Mouse (Mus musculus) midbrain, embryonic 15.5 days (tissue): ENCODE measurements around the gene Gm28729. TPM values are rescaled to one million over a fixed set of nuclear protein-coding genes. Genes with fewer than 3 reads are reported as not detected.
A peak's percentile ranks its signal among the peaks of the same experiment; 100 is the strongest.
"Not testable (repeated sequence)": the region's sequence is repeated elsewhere in the genome, so short reads cannot be mapped to it uniquely, and the experiment has no call there.

Source experiments
- ATAC-seq: fragments of 200-750 bp; cut with Nextera tagmentation; replicated peaks from 2 replicates; pipeline ENCODE4 v1.8.0; 2017; ENCODE audit warnings: moderate TSS enrichment
- H3K27ac ChIP-seq: fragments of 300-500 bp; sonication (generic); 2 replicates; pipeline ENCODE4 v1.5.1; 2015; ENCODE audit warnings: mild to moderate bottlenecking, inconsistent platforms
- H3K27me3 ChIP-seq: fragments of 300-500 bp; sonication (generic); replicated peaks from 2 replicates; pipeline ENCODE4 v1.6.1; 2015; ENCODE audit warnings: inconsistent platforms
- H3K36me3 ChIP-seq: fragments of 300-500 bp; sonication (generic); replicated peaks from 2 replicates; pipeline ENCODE4 v1.6.1; 2015; ENCODE audit warnings: inconsistent platforms
- H3K4me1 ChIP-seq: fragments of 300-500 bp; sonication (generic); 2 replicates; pipeline ENCODE4 v1.6.1; 2015; ENCODE audit warnings: inconsistent platforms
- H3K4me2 ChIP-seq: fragments of 300-500 bp; sonication (generic); 2 replicates; pipeline ENCODE4 v1.6.1; 2015; ENCODE audit warnings: inconsistent platforms, mild to moderate bottlenecking, moderate library complexity
- H3K4me3 ChIP-seq: fragments of 300-500 bp; sonication (generic); 2 replicates; pipeline ENCODE4 v1.5.1; 2015; ENCODE audit warnings: mild to moderate bottlenecking, inconsistent platforms
- H3K9ac ChIP-seq: fragments of 300-500 bp; sonication (generic); 2 replicates; pipeline ENCODE4 v1.6.1; 2015; ENCODE audit warnings: mild to moderate bottlenecking, inconsistent platforms
- H3K9me3 ChIP-seq: fragments of 300-500 bp; sonication (generic); 2 replicates; pipeline ENCODE4 v1.6.1; 2016; ENCODE audit warnings: inconsistent platforms
- whole genome bisulfite sequencing: fragments of 180-500 bp; shearing (Covaris S2); methylation state at CpG from one replicate; pipeline ENCODE4 v1.1.7; 2015; ENCODE audit warnings: mixed read lengths; 5-methylcytosine and 5-hydroxymethylcytosine counted together
- polyA plus RNA-seq: library from polyadenylated mRNA; unstranded; fragments of >200 nt; fragmentation: Nextera tagmentation; extraction: Ambion mirVana; gene quantifications from 2 replicates; pipeline ENCODE4 v1.2.1, GENCODE M21; 2015

Gm28729 gene
- polyA plus RNA-seq, 1 experiment from 2014 or later = 0.32 TPM

DNA sequence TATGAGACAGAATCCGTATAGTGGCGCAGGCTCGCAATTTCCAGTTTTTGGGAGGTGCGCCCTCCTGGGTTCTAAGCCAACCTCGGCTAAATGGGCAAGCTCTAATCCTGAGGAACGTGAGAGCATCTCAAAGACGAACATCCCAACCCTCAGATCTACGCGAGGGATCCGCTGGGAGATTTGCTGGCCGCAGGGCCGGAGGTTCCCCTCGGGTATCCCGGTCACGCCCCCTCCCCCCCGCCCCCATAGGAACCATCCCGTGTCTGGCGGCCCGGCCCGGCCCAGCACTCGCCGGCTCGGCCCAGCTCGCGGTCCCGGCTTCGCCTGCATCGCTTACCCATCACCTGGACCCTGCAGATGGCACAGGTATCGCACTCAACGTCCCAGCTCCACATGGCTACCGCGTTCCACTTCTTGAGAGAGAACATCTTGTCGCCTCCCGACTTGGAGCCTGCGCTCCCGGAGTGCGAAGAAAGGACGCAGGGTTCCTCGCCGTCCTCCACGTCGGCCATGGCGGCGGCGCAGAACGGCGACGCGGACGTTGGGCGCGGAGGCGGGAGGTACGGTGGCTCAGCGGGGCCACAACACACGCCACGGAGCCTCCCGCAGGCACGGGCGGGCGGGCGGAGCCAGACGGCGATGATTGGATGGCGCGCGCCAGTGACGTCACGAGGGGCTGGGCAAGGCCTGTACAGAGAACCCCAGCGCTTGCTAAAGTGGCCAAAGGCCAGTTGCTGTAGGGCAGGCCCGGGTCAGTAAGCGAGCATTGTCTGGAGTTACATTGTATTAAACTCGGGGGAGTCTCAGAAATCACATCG, 46.8 kb downstream of the Gm28729 start, which contains the start of gene Rnf7:
Rnf7 (minus strand) TSS at position 605 of the 818 bp plus-strand sequence.
- ATAC-seq = peak; percentile 99
- Histone ChIP-seq H3K27ac (peak within 1 kb of the TSS; percentile 88), H3K4me2 (peak within 1 kb of the TSS; percentile 81), H3K4me1 (peaks cover 21% of the 10 kb centered on the region), H3K9ac (peak within 1 kb of the TSS; percentile 74), H3K9me3 (no peaks in the 10 kb centered on the region), H3K27me3 (no peaks in the 10 kb centered on the region), H3K36me3 (no peaks in the 10 kb centered on the region), H3K4me3 (peak within 1 kb of the TSS; percentile 81)
- WGBS = under 1% methylated on average over 74 of the region's 74 CpGs

DNA sequence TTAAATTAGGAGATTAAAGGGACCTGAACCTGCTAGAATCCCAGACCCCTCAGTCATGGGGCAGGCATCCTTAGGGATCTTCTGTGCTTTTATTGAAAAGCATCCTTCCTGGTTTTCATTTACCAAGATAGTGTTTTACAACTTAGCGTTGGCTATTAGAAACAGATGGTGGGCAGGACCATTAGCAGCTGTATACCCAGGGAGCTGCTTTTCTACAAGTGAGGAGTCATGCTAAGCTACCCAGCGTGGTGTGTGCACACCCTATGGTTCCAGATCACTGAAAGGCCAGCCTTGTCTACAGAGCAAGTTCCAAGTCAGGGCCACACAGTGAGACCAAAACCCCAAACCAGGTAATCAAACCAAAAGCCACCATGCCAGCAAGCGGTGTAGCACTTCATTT, 52.7 kb downstream of the Gm28729 start:
- ATAC-seq = no peak
- 84% methylated on average over 3 of the region's 3 CpGs for WGBS
- Histone ChIP-seq H3K4me2 (no peak overlapping the region), H3K4me1 (peaks cover 16% of the 10 kb centered on the region), H3K36me3 (peaks cover 19% of the 10 kb centered on the region; the same call in 1 of the 2 replicates), H3K27me3 (no peaks in the 10 kb centered on the region), H3K27ac (no peak overlapping the region), H3K4me3 (no peak overlapping the region), H3K9me3 (no peaks in the 10 kb centered on the region), H3K9ac (no peak overlapping the region)

GRCm38 (mm10) chr9:96471681-96472080, 53.4 kb downstream of the Gm28729 start:
- H3K4me1 ChIP-seq, ATAC-seq, H3K4me3 ChIP-seq, H3K9ac ChIP-seq, H3K27ac ChIP-seq, H3K4me2 ChIP-seq, H3K27me3 ChIP-seq, H3K9me3 ChIP-seq: not testable (repeated sequence)
- 72% methylated on average over 4 of the region's 4 CpGs for WGBS
- peaks cover 23% of the 10 kb centered on the region for H3K36me3 ChIP-seq

DNA sequence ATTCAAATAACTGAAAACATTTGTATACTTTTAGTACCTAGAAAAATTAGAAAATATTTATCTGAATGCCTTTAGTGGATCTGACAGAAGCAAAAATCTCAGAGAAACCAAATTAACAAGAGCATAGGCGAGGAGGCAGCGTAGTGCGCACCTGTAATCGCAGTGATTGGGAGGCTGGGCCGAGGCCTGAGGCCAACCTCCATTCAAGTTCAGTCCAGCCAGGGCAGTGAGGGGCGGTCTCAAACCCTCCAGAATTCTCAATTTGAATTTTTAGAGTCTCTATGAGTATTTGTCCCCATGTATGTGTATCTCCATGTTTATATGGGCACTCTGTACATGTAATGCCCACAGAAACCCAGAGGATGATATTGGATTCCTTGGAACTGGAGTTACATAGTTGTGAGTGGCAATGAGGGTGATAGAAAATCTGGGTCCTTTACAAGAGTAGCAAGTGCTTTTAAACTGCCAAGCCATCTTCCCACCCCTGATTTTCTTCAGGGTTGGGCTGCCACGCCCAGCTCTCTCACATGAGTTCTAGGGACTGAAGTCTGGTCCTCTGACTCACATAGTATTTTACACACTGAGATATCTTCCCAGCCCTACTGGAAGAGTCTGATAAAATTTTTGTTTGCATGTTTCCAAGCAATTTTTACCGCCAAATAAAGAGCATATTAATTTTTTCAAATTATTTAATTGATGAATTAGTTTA, 54.6 kb downstream of the Gm28729 start:
- WGBS = 97% methylated on average over 8 of the region's 8 CpGs
- peaks cover 23% of the 10 kb centered on the region for H3K36me3 ChIP-seq
- no peaks in the 10 kb centered on the region for H3K9me3 ChIP-seq

GRCm38 (mm10) chr9:96469556-96470265, 55.4 kb downstream of the Gm28729 start:
- no peaks in the 10 kb centered on the region for H3K27me3 ChIP-seq
- no peaks in the 10 kb centered on the region for H3K9me3 ChIP-seq
- peaks cover 23% of the 10 kb centered on the region for H3K36me3 ChIP-seq
- WGBS = 69% methylated on average over 8 of the region's 8 CpGs
- no peak for ATAC-seq
- no peak overlapping the region for H3K9ac ChIP-seq
- H3K4me3 ChIP-seq = no peak overlapping the region
- no peak overlapping the region for H3K4me2 ChIP-seq
- H3K27ac ChIP-seq = no peak overlapping the region
- no peaks in the 10 kb centered on the region for H3K4me1 ChIP-seq

More for the DNA sequence above, 54.6 kb downstream of the Gm28729 start:
- H3K4me2 ChIP-seq = no peak overlapping the region
- H3K27me3 ChIP-seq = no peaks in the 10 kb centered on the region
- no peak overlapping the region for H3K9ac ChIP-seq
- no peak overlapping the region for H3K4me3 ChIP-seq
- ATAC-seq = no peak
- no peak overlapping the region for H3K27ac ChIP-seq
- H3K4me1 ChIP-seq = peaks cover 5% of the 10 kb centered on the region

DNA sequence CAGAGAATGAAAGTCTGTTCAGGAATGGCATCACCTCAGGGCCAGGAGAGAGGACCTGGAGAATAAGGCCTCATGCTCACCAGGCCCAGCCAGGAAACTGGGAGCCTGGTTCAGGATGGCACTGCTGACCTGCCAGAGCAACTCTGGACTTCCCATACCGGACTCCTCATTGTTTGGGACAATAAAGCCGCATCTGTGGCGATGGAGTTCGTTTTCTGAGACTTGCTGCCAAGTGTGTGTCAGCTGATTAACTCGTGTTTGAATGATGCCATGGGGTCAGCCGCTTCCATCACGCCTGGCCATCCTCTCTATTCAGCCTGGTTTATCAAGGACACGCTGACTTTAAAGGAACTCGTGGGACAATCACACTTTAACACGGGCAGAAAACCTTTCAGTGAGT, 61.4 kb downstream of the Gm28729 start:
- Histone ChIP-seq H3K9ac (no peak overlapping the region), H3K27ac (no peak overlapping the region), H3K9me3 (no peaks in the 10 kb centered on the region), H3K4me3 (no peak overlapping the region), H3K27me3 (no peaks in the 10 kb centered on the region), H3K4me1 (peaks cover 6% of the 10 kb centered on the region; the same call in 1 of the 2 replicates), H3K36me3 (peaks cover 7% of the 10 kb centered on the region; the same call in 1 of the 2 replicates), H3K4me2 (no peak overlapping the region)
- ATAC-seq = no peak
- WGBS = 70% methylated on average over 10 of the region's 10 CpGs

DNA sequence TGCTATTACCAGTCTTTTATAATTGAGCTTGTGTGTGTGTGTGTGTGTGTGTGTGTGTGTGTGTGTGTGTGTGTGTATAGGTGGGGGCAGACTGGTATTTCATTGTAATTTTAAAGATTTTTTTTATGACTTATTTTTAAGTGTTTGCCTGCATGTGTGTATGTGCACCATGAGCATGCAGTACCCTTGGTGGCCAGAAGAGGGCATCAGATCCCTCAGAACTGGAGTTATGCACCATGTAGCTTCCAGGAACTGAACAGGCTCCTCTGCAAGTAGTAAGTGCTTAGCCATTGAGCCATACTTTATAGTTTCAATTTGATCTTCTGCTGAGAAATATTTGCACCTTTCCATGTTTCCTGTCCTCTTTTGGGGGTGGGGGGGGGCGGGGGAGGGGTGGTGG, 63.5 kb downstream of the Gm28729 start:
- Histone ChIP-seq H3K9ac (no peak overlapping the region), H3K27ac (no peak overlapping the region), H3K4me2 (no peak overlapping the region), H3K36me3 (no peaks in the 10 kb centered on the region), H3K4me1 (peaks cover 6% of the 10 kb centered on the region; the same call in 1 of the 2 replicates), H3K9me3 (no peaks in the 10 kb centered on the region), H3K27me3 (no peaks in the 10 kb centered on the region), H3K4me3 (no peak overlapping the region)
- no peak for ATAC-seq
- 43% methylated on average over 1 of the region's 1 CpGs for WGBS

- ATAC-seq = peak; percentile 55
Measured at GRCm38 (mm10) chr9:96460117-96460865, 64.8 kb downstream of the Gm28729 start.

DNA sequence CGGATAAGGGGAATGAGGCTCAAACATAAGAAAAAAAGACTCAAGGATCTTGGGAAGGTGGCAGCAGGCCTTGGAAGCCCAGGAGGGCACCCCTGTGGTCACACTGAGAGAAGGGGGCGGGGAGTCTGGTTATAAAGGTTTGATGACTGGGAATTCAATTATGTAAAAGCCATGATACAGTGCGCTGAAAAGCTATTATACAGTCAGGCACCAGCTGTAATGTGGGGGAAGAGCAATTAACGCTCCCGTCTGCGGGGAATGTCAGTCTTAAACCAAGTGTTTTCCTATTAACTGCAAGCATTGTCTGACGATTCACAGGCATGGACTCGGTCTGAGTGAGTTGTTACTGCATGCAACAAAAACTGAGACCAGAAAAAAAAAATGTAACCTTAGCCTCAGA, 69.4 kb downstream of the Gm28729 start:
- Histone ChIP-seq H3K27ac (no peak overlapping the region), H3K9me3 (no peaks in the 10 kb centered on the region), H3K36me3 (no peaks in the 10 kb centered on the region), H3K4me2 (no peak overlapping the region), H3K9ac (no peak overlapping the region), H3K4me3 (no peak overlapping the region), H3K27me3 (no peaks in the 10 kb centered on the region), H3K4me1 (peaks cover 6% of the 10 kb centered on the region; the same call in 1 of the 2 replicates)
- 43% methylated on average over 8 of the region's 8 CpGs for WGBS
- ATAC-seq = no peak

More at GRCm38 (mm10) chr9:96460117-96460865, 64.8 kb downstream of the Gm28729 start:
- H3K9ac ChIP-seq = no peak overlapping the region
- no peaks in the 10 kb centered on the region for H3K36me3 ChIP-seq
- H3K27me3 ChIP-seq = no peaks in the 10 kb centered on the region
- H3K4me3 ChIP-seq = no peak overlapping the region
- no peaks in the 10 kb centered on the region for H3K9me3 ChIP-seq
- H3K27ac ChIP-seq = peak overlapping the region; percentile 55
- 37% methylated on average over 10 of the region's 10 CpGs for WGBS
- H3K4me2 ChIP-seq = no peak overlapping the region
- peaks cover 6% of the 10 kb centered on the region; the same call in 1 of the 2 replicates for H3K4me1 ChIP-seq

DNA sequence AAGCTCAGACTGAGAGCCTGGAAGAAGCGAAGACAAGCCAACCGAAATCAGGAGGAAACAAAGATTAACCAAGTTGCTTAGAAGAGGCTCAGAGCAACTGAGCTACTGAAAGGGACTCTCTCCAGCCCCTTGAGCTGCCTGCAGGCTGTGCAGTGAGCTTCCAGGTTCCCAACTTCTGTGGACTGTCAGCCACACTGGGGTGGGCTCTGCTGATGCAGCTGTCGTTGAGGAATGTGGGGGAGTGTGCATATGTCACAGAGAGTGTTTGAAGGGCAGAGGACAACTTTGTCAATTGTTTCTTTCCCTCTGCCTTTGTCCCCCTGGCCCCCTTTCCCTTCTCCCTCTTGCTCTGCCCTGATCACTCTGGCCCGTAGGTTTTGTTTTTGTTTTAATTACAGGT, 72.1 kb downstream of the Gm28729 start:
- Histone ChIP-seq H3K4me2 (no peak overlapping the region), H3K36me3 (no peaks in the 10 kb centered on the region), H3K9ac (no peak overlapping the region), H3K9me3 (no peaks in the 10 kb centered on the region), H3K27me3 (no peaks in the 10 kb centered on the region), H3K27ac (no peak overlapping the region), H3K4me1 (no peaks in the 10 kb centered on the region), H3K4me3 (no peak overlapping the region)
- 79% methylated on average over 4 of the region's 4 CpGs for WGBS
- ATAC-seq = no peak

DNA sequence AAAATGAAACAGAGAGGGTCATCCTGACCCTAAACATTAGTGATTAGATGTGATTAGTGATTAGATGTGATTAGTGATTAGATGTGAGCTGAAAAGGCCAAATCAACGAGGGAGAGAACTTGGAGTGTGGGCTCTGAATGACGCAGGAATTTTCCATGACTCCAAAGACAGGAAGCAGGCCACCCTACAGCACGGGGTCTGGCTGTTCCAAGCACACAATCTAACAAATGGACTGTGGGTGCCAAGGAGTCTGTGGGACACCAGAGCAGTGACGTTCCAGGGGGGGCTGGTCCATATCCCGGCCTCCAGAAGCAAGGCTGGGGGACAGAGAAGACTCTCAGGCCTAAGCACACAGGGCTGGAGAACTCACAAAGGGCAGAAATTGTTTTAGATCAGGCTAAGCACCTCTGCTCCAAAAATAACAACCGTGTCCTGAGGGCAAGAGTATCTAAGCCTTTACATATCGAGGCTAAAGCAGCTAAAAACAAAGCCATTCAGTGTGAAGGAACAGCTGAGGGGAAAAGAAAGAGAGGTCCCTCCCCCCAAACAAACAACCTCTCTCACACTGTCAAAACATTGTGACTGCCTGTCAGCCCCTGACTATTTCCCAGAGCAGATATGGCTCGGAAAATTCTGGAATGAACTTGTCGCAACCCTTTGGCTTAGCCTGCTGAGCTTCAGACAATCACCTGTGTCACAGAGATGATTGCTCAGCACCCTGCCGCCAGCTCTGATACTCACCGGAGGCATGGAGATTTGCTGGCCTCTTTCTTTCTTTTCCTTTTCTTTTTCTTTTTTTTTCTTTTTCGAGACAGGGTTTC, 74.0 kb downstream of the Gm28729 start:
- H3K4me3 ChIP-seq = no peak overlapping the region
- no peak overlapping the region for H3K27ac ChIP-seq
- no peak for ATAC-seq
- no peaks in the 10 kb centered on the region for H3K4me1 ChIP-seq
- H3K27me3 ChIP-seq = no peaks in the 10 kb centered on the region
- H3K9me3 ChIP-seq = no peaks in the 10 kb centered on the region
- H3K9ac ChIP-seq = no peak overlapping the region
- 69% methylated on average over 12 of the region's 12 CpGs for WGBS
- no peak overlapping the region for H3K4me2 ChIP-seq
- no peaks in the 10 kb centered on the region for H3K36me3 ChIP-seq
